Mouse (Mus musculus): ENCODE measurements around the gene Kcnip2. TPM values are rescaled to one million over a fixed set of nuclear protein-coding genes. Genes with fewer than 3 reads are reported as not detected.
A peak's percentile ranks its signal among the peaks of the same experiment; 100 is the strongest.

Gene Kcnip2
- polyA plus RNA-seq, 1 experiment from 2014 or later: 1.6 TPM

DNA sequence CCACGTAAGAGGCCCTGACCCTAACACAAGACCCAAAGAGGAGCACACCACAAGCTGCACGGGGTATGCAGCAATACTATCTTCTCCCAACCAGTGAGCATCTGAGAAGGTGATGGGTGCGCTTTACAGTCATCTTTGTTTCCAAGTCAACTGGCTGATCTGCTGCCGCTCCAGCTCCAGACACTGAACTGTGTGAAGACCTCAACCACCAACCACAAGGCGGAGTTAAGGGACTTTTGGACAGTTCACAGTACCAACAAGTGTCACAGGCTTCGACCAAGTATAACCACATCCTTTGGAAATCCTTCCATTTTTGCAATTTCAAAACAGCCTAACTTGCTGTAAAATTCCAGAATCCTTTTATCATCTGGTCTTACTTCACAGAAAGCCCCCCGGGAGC lies 64.0 kb downstream of the Kcnip2 start:
- no peak overlapping the region for H3K4me3 ChIP-seq (replicated peaks)
- no peaks in the 10 kb centered on the region for H3K27me3 ChIP-seq (replicated peaks)
- no peaks in the 10 kb centered on the region for H3K9me3 ChIP-seq
- no peak for ATAC-seq
- no peak overlapping the region for H3K4me2 ChIP-seq (replicated peaks)
- no peak overlapping the region for H3K9ac ChIP-seq
- H3K36me3 ChIP-seq: peaks cover 28% of the 10 kb centered on the region
- WGBS: 88% methylated on average over 7 of the region's 7 CpGs
- peaks cover 8% of the 10 kb centered on the region for H3K4me1 ChIP-seq (replicated peaks)
- no peak overlapping the region for H3K27ac ChIP-seq

DNA sequence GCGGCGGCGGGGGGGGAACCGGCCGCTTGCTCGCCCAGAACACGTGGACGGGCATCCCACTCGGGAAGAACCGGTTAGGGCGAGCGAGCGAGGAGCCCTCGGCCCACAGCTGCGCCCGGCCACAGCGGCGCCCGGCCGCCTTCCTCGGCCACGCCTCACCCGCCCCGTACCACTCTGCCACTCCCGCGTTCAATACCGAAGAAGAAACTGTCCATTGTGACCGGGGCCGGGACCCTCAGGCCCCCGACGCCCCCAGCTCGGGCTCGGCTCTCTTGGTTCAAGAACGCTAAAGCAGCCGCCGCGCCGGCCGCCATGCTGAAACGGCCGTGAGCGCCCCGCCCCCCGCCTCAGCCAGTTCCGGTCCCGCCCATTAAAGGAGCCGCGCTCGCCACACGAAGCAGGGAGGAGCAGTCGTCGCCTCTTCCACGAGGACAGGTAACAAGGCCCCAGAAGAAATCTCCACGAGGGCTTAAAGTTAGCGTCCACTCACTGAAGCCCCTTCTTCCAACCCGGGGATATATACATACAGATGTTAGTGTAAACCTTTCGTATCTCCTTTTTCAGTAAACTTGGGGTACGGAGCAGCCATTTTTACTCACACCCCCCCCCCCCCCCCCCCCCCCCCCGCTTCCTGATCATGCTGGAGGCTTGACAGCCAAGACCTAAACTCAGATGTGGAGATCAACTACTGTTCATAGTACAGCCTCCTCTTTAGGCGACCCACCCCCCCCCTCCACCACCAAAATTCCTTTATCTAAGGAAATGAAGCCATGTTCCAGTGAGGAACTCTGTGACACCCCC lies 66.4 kb downstream of the Kcnip2 start, which contains the start of gene Npm3:
Gene Npm3, minus strand, starts transcription at position 349 of the 801 bp plus-strand sequence.
- Histone ChIP-seq H3K27me3 (replicated peaks) (peaks cover 24% of the 10 kb centered on the region), H3K4me3 (replicated peaks) (peak within 1 kb of the TSS; percentile 92), H3K9ac (peak within 1 kb of the TSS; percentile 86), H3K27ac (0 out of 2 replicates have a peak within 1 kb of the TSS, but pooled peaks have one; percentile 36), H3K4me2 (replicated peaks) (peak within 1 kb of the TSS; percentile 86), H3K9me3 (no peaks in the 10 kb centered on the region), H3K36me3 (peaks cover 17% of the 10 kb centered on the region), H3K4me1 (replicated peaks) (peaks cover 21% of the 10 kb centered on the region)
- peak; percentile 81 for ATAC-seq
- under 1% methylated on average over 60 of the region's 60 CpGs for WGBS

DNA sequence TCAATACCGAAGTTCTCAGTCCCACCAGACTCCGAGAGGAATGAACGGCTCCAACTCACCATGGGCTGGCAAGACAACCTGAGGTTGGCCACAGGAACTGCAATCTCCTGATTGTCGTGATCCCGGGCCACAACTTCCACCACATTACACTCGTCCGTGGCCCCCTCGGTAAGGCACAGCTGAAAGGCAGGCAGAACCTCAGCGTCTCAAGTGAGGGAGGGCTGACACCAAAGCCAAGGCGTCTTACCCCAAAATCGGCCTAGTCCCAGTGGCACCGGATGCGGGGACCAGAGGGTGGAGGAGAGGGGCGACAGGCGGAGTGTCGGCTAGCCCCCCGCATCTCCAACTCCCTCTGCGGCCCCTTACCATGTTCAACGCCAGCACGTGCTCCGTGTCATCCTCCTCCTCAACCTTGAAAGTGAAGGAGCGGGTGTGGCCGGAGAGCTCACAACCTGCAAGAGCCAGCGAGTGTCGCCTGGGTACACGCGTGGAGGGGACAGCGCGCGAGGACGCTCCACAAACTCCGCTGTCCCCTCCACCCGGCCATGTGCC lies 67.1 kb downstream of the Kcnip2 start:
- Histone ChIP-seq H3K27ac (no peak overlapping the region), H3K36me3 (peaks cover 10% of the 10 kb centered on the region), H3K27me3 (replicated peaks) (peaks cover 30% of the 10 kb centered on the region), H3K4me3 (replicated peaks) (peak overlapping the region; percentile 92), H3K4me2 (replicated peaks) (peak overlapping the region; percentile 86), H3K9ac (peak overlapping the region; percentile 86), H3K9me3 (no peaks in the 10 kb centered on the region), H3K4me1 (replicated peaks) (peaks cover 21% of the 10 kb centered on the region)
- WGBS: 2% methylated on average over 33 of the region's 33 CpGs
- peak; percentile 13 for ATAC-seq

DNA sequence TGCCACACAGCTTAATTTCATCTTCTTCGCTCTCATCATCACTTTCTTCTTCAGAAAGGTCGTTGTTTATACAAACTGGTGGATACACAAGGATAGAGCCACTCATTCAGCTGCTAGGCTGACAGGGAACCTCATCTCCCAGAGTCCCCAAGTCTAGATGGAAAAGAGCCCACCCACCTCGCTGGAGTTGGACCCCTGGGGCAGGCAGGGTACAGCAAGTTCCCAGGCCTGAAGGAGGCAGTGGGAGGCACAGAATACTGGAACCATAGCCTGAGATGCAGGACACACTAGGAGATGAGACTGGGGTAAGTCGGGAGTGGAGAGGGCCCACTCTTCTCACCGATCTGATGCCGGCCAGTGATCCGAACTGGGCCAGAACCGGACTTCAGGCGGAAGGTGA lies 67.7 kb downstream of the Kcnip2 start:
- H3K4me3 ChIP-seq (replicated peaks): peak overlapping the region; percentile 92
- peak overlapping the region; percentile 86 for H3K4me2 ChIP-seq (replicated peaks)
- peak overlapping the region; percentile 86 for H3K9ac ChIP-seq
- ATAC-seq: no peak
- H3K36me3 ChIP-seq: peaks cover 8% of the 10 kb centered on the region; the same call in 1 of the 2 replicates
- peaks cover 21% of the 10 kb centered on the region for H3K4me1 ChIP-seq (replicated peaks)
- no peaks in the 10 kb centered on the region for H3K9me3 ChIP-seq
- no peak overlapping the region for H3K27ac ChIP-seq
- 41% methylated on average over 9 of the region's 9 CpGs for WGBS
- H3K27me3 ChIP-seq (replicated peaks): peaks cover 35% of the 10 kb centered on the region

DNA sequence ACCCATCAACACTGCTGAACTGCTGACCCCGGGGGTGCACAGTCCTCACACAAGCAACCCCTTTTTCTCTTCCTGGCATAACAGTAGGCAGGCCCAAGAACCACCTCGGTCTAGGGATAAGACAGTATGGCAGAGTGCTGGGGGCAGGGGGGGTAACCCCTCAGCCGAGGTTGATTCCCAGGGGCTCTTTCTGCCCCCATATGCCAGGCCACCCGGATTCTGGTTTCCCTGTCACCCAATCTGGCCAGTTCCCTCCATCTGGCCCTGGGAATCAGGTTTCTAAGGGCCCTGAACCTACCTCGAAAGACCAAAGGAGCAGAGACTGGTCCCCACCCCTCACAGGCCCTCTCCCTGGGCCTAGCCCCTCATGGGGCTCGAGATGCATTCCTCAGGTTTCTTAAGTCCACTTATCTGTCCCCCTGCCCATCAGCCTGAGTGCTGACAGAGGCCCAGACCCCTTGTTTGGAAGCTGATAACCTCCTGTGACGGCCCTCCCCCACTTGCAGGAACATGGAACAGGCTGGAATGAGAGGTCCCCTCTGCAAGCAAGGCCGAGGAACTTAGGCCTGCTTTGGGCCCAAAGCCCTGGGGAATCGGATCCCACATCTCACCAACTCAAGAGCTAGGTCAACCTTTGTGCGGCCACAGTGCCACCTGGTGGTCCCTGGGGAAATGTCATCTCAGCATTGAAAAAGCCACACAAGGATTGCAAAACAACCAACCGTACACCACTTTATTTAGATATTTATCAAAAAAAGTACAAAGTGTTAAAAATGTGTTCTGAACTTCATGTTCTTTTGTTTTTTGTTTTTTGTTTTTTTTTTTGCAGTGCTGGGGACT lies 68.6 kb downstream of the Kcnip2 start:
- 28% methylated on average over 11 of the region's 11 CpGs for WGBS
- Histone ChIP-seq H3K27me3 (replicated peaks) (peaks cover 45% of the 10 kb centered on the region), H3K9me3 (no peaks in the 10 kb centered on the region), H3K4me3 (replicated peaks) (no peak overlapping the region), H3K4me2 (replicated peaks) (no peak overlapping the region), H3K4me1 (replicated peaks) (peaks cover 29% of the 10 kb centered on the region), H3K9ac (no peak overlapping the region), H3K36me3 (peaks cover 4% of the 10 kb centered on the region; the same call in 1 of the 2 replicates), H3K27ac (no peak overlapping the region)
- ATAC-seq: no peak

DNA sequence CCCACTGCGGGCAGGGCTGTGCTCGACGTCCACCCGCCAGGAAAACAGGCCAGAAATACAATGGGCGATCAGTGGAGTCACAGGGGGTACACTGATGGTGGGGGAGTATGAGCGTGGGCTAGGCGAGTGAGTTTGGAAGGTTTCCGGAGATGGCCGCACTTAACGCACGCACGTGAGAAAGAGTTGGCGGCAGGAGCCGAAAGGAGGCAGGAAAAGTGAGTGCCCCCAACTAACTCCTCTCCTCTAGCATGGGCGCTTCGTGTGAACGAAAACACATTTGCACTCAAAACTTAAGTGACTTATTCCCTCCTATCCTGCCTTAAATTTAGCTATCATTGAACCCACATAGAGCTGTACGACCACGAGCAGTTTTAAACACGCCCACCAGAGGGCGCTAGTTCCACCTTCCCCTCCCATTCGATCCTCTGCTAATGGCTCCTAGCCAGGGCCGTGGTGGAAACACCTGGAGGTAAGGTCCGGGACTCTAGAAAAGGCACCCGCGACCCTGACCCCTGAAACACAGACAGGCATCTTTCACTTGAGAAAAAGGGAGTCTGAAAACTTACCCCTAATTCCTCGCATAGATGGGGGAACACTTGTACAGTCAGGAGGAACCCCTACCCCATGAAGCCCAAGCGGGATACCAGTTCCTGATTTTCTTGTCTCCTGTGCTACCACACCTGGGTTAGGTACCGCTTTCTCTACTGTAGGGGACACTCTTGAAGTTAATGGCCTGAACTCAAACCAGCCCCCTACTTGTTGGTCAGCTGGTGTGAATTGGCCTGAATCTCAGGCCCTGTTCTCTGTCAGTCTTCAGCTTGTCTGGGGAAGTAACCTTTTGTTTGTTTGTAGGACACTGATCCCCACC lies 69.5 kb downstream of the Kcnip2 start:
- Histone ChIP-seq H3K4me1 (replicated peaks) (peaks cover 36% of the 10 kb centered on the region), H3K9ac (no peak overlapping the region), H3K27ac (no peak overlapping the region), H3K27me3 (replicated peaks) (peaks cover 54% of the 10 kb centered on the region), H3K36me3 (no peaks in the 10 kb centered on the region), H3K4me3 (replicated peaks) (peak overlapping the region; percentile 9; the same call in 1 of the 2 replicates), H3K9me3 (no peaks in the 10 kb centered on the region), H3K4me2 (replicated peaks) (peak overlapping the region; percentile 39; the same call in 1 of the 2 replicates)
- 11% methylated on average over 29 of the region's 29 CpGs for WGBS
- peak; percentile 44; the same call in 1 of the 2 replicates for ATAC-seq

DNA sequence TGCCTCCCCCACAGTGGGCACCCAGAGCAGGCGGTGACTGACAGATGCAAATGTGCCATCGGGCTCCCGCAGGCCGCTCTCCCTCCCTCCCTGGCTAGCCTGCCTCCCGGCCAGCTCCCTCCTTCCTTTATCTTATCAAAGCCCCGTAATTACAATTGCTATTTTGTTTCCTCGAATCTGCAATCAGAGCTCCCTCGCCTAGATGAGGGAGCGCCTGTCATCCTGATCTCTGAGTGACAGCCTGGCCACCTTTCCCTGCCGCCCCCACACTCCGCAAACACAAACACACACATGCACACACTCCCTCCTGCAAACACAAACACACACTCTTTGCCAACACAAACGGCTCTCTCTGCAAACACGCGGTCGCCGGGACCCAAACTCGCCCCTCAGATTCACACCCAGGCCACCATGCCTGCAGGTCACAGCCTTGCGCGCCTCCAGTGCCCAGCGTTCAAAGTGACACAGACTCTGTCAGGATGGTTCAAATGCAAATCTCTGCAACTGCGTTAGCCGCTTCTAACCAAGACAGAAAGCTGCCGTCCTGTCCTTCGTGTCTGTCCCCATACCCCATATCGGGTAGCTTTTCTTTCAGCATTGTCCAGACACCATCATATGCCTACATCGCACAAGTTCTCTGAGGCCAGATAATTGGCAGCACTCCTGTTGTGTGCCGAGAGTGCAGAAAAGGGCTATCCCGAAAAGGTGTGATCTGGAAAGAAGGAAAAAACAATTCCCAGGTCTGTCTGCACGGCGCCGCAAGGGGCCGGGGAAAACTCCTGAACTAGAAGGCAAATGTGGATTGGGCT lies 70.3 kb downstream of the Kcnip2 start:
- Histone ChIP-seq H3K27me3 (replicated peaks) (peaks cover 61% of the 10 kb centered on the region), H3K27ac (no peak overlapping the region), H3K9me3 (no peaks in the 10 kb centered on the region), H3K36me3 (no peaks in the 10 kb centered on the region), H3K4me1 (replicated peaks) (peaks cover 36% of the 10 kb centered on the region), H3K4me3 (replicated peaks) (peak overlapping the region; percentile 9; the same call in 1 of the 2 replicates), H3K4me2 (replicated peaks) (peak overlapping the region; percentile 39), H3K9ac (no peak overlapping the region)
- ATAC-seq: no peak
- WGBS: 6% methylated on average over 32 of the region's 32 CpGs

DNA sequence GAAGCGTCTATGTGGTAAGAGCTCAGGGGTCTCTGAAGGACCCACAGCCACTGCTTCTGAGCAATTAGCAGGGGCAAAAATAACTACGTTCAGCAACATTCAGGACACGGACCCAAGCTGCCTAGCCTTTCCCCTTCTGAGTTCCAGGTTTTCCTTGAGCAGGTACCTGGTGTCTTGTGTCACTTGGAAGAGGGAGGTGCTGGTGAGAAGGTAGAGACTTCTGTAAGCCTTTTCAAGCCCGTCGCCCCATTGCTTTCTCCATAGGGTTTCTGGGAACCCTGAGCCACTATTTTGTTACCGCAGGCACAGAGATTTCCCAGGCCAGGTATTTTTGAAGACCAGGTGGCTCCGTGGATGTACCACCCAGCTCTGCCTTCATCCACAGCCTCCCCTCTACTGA lies 72.2 kb downstream of the Kcnip2 start:
- H3K4me3 ChIP-seq (replicated peaks): no peak overlapping the region
- no peak for ATAC-seq
- H3K4me1 ChIP-seq (replicated peaks): peaks cover 36% of the 10 kb centered on the region
- H3K9ac ChIP-seq: no peak overlapping the region
- H3K36me3 ChIP-seq: no peaks in the 10 kb centered on the region
- WGBS: 20% methylated on average over 7 of the region's 7 CpGs
- H3K4me2 ChIP-seq (replicated peaks): peak overlapping the region; percentile 86; the same call in 1 of the 2 replicates
- H3K27ac ChIP-seq: no peak overlapping the region
- no peaks in the 10 kb centered on the region for H3K9me3 ChIP-seq
- H3K27me3 ChIP-seq (replicated peaks): peaks cover 79% of the 10 kb centered on the region

DNA sequence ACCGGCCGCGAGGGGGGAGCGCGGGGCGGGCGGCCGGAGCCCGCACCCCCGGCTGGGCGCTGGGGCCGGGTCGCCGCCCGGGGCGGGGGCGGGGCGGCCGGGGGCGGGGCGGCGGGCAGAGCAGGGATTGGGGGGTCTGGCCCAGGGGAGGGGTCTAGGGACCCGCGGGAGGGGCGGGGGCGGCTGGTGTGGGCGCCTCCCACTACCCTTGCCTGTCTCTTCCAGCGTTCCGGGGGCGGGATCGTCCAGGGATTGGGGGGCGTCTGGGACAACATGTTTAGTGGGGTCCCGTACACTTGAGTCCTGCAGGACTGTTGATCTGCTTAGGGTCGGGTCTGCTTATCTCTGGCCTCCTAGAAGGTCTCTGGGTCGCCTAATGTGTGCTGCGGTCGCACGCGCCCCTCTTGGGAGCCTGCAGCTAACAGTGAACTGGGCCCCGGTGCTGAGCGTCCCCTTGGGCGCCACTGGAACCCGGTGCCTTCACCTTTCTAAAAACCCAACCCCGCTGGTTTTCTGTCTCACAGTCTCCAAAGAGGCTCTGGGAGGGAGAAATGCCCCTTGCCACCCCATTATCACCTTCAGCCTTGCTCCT lies 72.8 kb downstream of the Kcnip2 start:
- Histone ChIP-seq H3K27ac (no peak overlapping the region), H3K4me3 (replicated peaks) (peak overlapping the region; percentile 43), H3K4me2 (replicated peaks) (peak overlapping the region; percentile 86), H3K27me3 (replicated peaks) (peaks cover 84% of the 10 kb centered on the region), H3K36me3 (no peaks in the 10 kb centered on the region), H3K9ac (no peak overlapping the region), H3K9me3 (no peaks in the 10 kb centered on the region), H3K4me1 (replicated peaks) (peaks cover 30% of the 10 kb centered on the region)
- WGBS: 3% methylated on average over 20 of the region's 44 CpGs
- ATAC-seq: no peak

DNA sequence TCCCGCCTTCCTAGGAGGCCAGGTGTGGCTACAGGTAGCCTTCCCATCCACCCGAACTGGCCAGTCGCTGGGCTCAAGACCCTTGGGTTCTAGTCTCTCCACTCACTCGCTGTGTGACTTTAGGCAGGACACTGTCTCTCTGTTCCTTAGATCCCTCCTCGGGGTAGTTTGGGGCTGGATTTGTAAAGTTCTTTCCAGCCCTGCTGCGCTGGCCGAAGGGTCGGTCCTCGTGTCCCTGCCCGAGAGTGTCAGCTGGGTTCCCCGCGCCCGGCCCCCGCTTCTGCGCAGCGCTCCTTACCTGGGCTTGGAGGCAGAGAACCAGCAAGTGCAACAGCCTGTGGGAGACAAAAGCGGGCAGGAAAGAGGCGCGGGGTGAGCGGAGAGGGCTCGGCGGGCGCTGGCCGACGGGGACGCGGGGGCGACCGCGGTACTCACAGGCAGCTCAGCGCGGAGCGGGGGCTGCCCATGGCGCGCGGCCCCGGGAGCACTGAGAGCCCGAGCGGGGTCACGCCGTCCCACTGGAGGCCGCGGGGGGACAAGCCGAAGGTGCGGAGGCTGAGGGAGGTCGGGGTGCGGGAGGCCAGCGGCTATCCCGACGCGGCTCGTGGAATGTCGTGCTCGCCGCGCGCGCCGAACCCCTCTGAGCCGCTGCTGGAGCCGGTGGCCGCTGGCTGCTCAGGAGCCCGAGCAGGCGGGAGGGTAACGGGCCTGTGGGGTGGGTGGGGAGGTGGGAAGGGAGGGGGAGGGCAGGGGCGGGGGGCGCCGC lies 73.5 kb downstream of the Kcnip2 start, which contains the start of gene Fgf8:
Gene Fgf8, minus strand, starts transcription at position 698 of the 766 bp plus-strand sequence.
- Histone ChIP-seq H3K4me2 (replicated peaks) (peak within 1 kb of the TSS; percentile 86), H3K9me3 (no peaks in the 10 kb centered on the region), H3K36me3 (no peaks in the 10 kb centered on the region), H3K4me1 (replicated peaks) (peaks cover 29% of the 10 kb centered on the region), H3K4me3 (replicated peaks) (peak within 1 kb of the TSS; percentile 43), H3K27ac (no peak within 1 kb of the TSS), H3K27me3 (replicated peaks) (peaks cover 91% of the 10 kb centered on the region), H3K9ac (no peak within 1 kb of the TSS; the same call in 1 of the 2 replicates)
- under 1% methylated on average over 57 of the region's 68 CpGs for WGBS
- no peak for ATAC-seq
